Mouse (Mus musculus) forebrain, embryonic 12.5 days (tissue): ENCODE measurements around the gene Cps1. TPM values are rescaled to one million over a fixed set of nuclear protein-coding genes. Genes with fewer than 3 reads are reported as not detected.

ENCODE experiments used
- ATAC-seq: fragments of 200-750 bp; cut with Nextera tagmentation; 2 replicates; pipeline ENCODE4 v1.8.0; 2017; ENCODE audit warnings: moderate TSS enrichment; ENCODE audit not compliant: low FRiP score
- H3K27ac ChIP-seq: fragments of 300-500 bp; sonication (generic); 2 replicates; pipeline ENCODE4 v1.5.1; 2016; ENCODE audit warnings: mild to moderate bottlenecking
- H3K27me3 ChIP-seq: fragments of 300-500 bp; sonication (generic); 2 replicates; pipeline ENCODE4 v1.6.1; 2016; ENCODE audit warnings: mild to moderate bottlenecking
- H3K36me3 ChIP-seq: fragments of 300-500 bp; sonication (generic); replicated peaks from 2 replicates; pipeline ENCODE4 v1.6.1; 2016; ENCODE audit warnings: mild to moderate bottlenecking
- H3K4me1 ChIP-seq: fragments of 300-500 bp; sonication (generic); 2 replicates; pipeline ENCODE4 v1.6.1; 2016
- H3K4me2 ChIP-seq: fragments of 300-500 bp; sonication (generic); 2 replicates; pipeline ENCODE4 v1.6.1; 2016; ENCODE audit warnings: mild to moderate bottlenecking, moderate library complexity
- H3K4me3 ChIP-seq: fragments of 300-500 bp; sonication (generic); replicated peaks from 2 replicates; pipeline ENCODE4 v1.5.1; 2016; ENCODE audit warnings: mild to moderate bottlenecking
- H3K9ac ChIP-seq: fragments of 300-500 bp; sonication (generic); 2 replicates; pipeline ENCODE4 v1.6.1; 2016; ENCODE audit warnings: mild to moderate bottlenecking
- H3K9me3 ChIP-seq: fragments of 300-500 bp; sonication (generic); 2 replicates; pipeline ENCODE4 v1.6.1; 2016
- WGBS: fragments of 180-500 bp; shearing (Covaris S2); methylation state at CpG from one replicate; pipeline ENCODE4 v1.1.7; 2016; 5-methylcytosine and 5-hydroxymethylcytosine counted together
- polyA plus RNA-seq: library from polyadenylated mRNA; unstranded; fragments of >200 nt; fragmentation: Nextera tagmentation; extraction: Ambion mirVana; gene quantifications from 2 replicates; pipeline ENCODE4 v1.2.1, GENCODE M21; 2016

Cps1 gene
- polyA plus RNA-seq, result 0.08 and 0.26 TPM in 2 replicates

- Histone ChIP-seq H3K4me3 (no peak within 1 kb of the TSS), H3K9ac (no peak within 1 kb of the TSS), H3K27ac (no peak within 1 kb of the TSS), H3K4me1 (no peaks in the 10 kb centered on the region), H3K4me2 (no peak within 1 kb of the TSS), H3K27me3 (no peaks in the 10 kb centered on the region), H3K36me3 (no peaks in the 10 kb centered on the region), H3K9me3 (no peaks in the 10 kb centered on the region)
- 88% methylated on average over 3 of the region's 3 CpGs for WGBS
- ATAC-seq, result no peak
Measured at GRCm38 (mm10) chr1:67122797-67123196, at the start of gene Cps1. TSS of gene Cps1 (plus strand) at chr1:67123026.

GRCm38 (mm10) chr1:67077739-67078138, 45.1 kb upstream of the Cps1 start:
- Histone ChIP-seq H3K4me2 (no peak overlapping the region), H3K9ac (no peak overlapping the region)
- WGBS, result 80% methylated on average over 2 of the region's 2 CpGs

GRCm38 (mm10) chr1:67078666-67079065, 44.2 kb upstream of the Cps1 start:
- 78% methylated on average over 2 of the region's 2 CpGs for WGBS
- H3K4me1 ChIP-seq, result no peaks in the 10 kb centered on the region
- no peak overlapping the region for H3K9ac ChIP-seq
- H3K9me3 ChIP-seq, result no peaks in the 10 kb centered on the region
- no peak overlapping the region for H3K4me2 ChIP-seq
- no peak for ATAC-seq
- no peaks in the 10 kb centered on the region for H3K27me3 ChIP-seq
- H3K27ac ChIP-seq, result no peak overlapping the region
- no peaks in the 10 kb centered on the region for H3K36me3 ChIP-seq
- no peak overlapping the region for H3K4me3 ChIP-seq

More at GRCm38 (mm10) chr1:67077739-67078138, 45.1 kb upstream of the Cps1 start:
- Histone ChIP-seq H3K4me3 (no peak overlapping the region), H3K4me1 (no peaks in the 10 kb centered on the region), H3K36me3 (no peaks in the 10 kb centered on the region), H3K27me3 (no peaks in the 10 kb centered on the region), H3K27ac (no peak overlapping the region), H3K9me3 (no peaks in the 10 kb centered on the region)
- no peak for ATAC-seq

GRCm38 (mm10) chr1:67079146-67079545, 43.7 kb upstream of the Cps1 start:
- H3K4me2 ChIP-seq, result no peak overlapping the region
- no peak overlapping the region for H3K27ac ChIP-seq
- whole genome bisulfite sequencing, result 78% methylated on average over 7 of the region's 7 CpGs
- no peaks in the 10 kb centered on the region for H3K27me3 ChIP-seq
- H3K4me1 ChIP-seq, result no peaks in the 10 kb centered on the region
- no peaks in the 10 kb centered on the region for H3K9me3 ChIP-seq
- ATAC-seq, result no peak
- H3K9ac ChIP-seq, result no peak overlapping the region
- H3K36me3 ChIP-seq, result no peaks in the 10 kb centered on the region
- H3K4me3 ChIP-seq, result no peak overlapping the region

GRCm38 (mm10) chr1:67092473-67092872, 30.4 kb upstream of the Cps1 start:
- H3K4me3 ChIP-seq, result no peak overlapping the region
- H3K4me2 ChIP-seq, result no peak overlapping the region
- H3K36me3 ChIP-seq, result no peaks in the 10 kb centered on the region
- H3K9me3 ChIP-seq, result no peaks in the 10 kb centered on the region
- H3K27ac ChIP-seq, result no peak overlapping the region
- H3K27me3 ChIP-seq, result no peaks in the 10 kb centered on the region
- WGBS, result 69% methylated on average over 1 of the region's 1 CpGs
- no peak for ATAC-seq
- no peak overlapping the region for H3K9ac ChIP-seq
- H3K4me1 ChIP-seq, result no peaks in the 10 kb centered on the region

- 84% methylated on average over 1 of the region's 1 CpGs for WGBS
- Histone ChIP-seq H3K4me3 (no peak overlapping the region), H3K36me3 (no peaks in the 10 kb centered on the region), H3K9ac (no peak overlapping the region), H3K4me1 (no peaks in the 10 kb centered on the region), H3K27me3 (no peaks in the 10 kb centered on the region), H3K27ac (no peak overlapping the region), H3K9me3 (no peaks in the 10 kb centered on the region), H3K4me2 (no peak overlapping the region)
- no peak for ATAC-seq
Measured at GRCm38 (mm10) chr1:67099215-67099614, 23.6 kb upstream of the Cps1 start.

GRCm38 (mm10) chr1:67103476-67104248, 19.2 kb upstream of the Cps1 start:
- no peaks in the 10 kb centered on the region for H3K4me1 ChIP-seq
- no peak for ATAC-seq
- no peak overlapping the region for H3K4me2 ChIP-seq
- no peak overlapping the region for H3K27ac ChIP-seq
- no peak overlapping the region for H3K9ac ChIP-seq
- no peaks in the 10 kb centered on the region for H3K36me3 ChIP-seq
- WGBS, result 56% methylated on average over 12 of the region's 12 CpGs
- no peak overlapping the region for H3K4me3 ChIP-seq
- no peaks in the 10 kb centered on the region for H3K27me3 ChIP-seq
- H3K9me3 ChIP-seq, result no peaks in the 10 kb centered on the region

- Histone ChIP-seq H3K9ac (no peak overlapping the region), H3K27ac (no peak overlapping the region), H3K27me3 (no peaks in the 10 kb centered on the region), H3K4me3 (no peak overlapping the region), H3K4me1 (no peaks in the 10 kb centered on the region), H3K36me3 (no peaks in the 10 kb centered on the region), H3K9me3 (no peaks in the 10 kb centered on the region), H3K4me2 (no peak overlapping the region)
- no peak for ATAC-seq
- WGBS, result 89% methylated on average over 3 of the region's 3 CpGs
Measured at GRCm38 (mm10) chr1:67111621-67112298, 11.1 kb upstream of the Cps1 start.

GRCm38 (mm10) chr1:67113343-67114030, 9.3 kb upstream of the Cps1 start:
- no peaks in the 10 kb centered on the region for H3K36me3 ChIP-seq

GRCm38 (mm10) chr1:67116571-67116970, 6.3 kb upstream of the Cps1 start:
- Histone ChIP-seq H3K27me3 (no peaks in the 10 kb centered on the region), H3K9ac (no peak overlapping the region), H3K27ac (no peak overlapping the region), H3K4me2 (no peak overlapping the region), H3K4me1 (no peaks in the 10 kb centered on the region), H3K9me3 (no peaks in the 10 kb centered on the region), H3K4me3 (no peak overlapping the region), H3K36me3 (no peaks in the 10 kb centered on the region)
- 86% methylated on average over 8 of the region's 8 CpGs for WGBS
- ATAC-seq, result no peak

More at GRCm38 (mm10) chr1:67113343-67114030, 9.3 kb upstream of the Cps1 start:
- Histone ChIP-seq H3K4me2 (no peak overlapping the region), H3K9me3 (no peaks in the 10 kb centered on the region), H3K4me3 (no peak overlapping the region), H3K9ac (no peak overlapping the region), H3K4me1 (no peaks in the 10 kb centered on the region), H3K27ac (no peak overlapping the region), H3K27me3 (no peaks in the 10 kb centered on the region)
- ATAC-seq, result no peak
- 86% methylated on average over 7 of the region's 7 CpGs for WGBS

GRCm38 (mm10) chr1:67117778-67118177, 5.0 kb upstream of the Cps1 start:
- Histone ChIP-seq H3K9me3 (no peaks in the 10 kb centered on the region), H3K27me3 (no peaks in the 10 kb centered on the region), H3K9ac (no peak overlapping the region), H3K36me3 (no peaks in the 10 kb centered on the region), H3K4me1 (no peaks in the 10 kb centered on the region), H3K4me3 (no peak overlapping the region), H3K27ac (no peak overlapping the region), H3K4me2 (no peak overlapping the region)
- ATAC-seq, result no peak
- WGBS, result 89% methylated on average over 6 of the region's 6 CpGs

- Histone ChIP-seq H3K4me3 (no peak overlapping the region), H3K9ac (no peak overlapping the region), H3K27ac (no peak overlapping the region), H3K9me3 (no peaks in the 10 kb centered on the region), H3K4me1 (no peaks in the 10 kb centered on the region), H3K36me3 (no peaks in the 10 kb centered on the region), H3K4me2 (no peak overlapping the region), H3K27me3 (no peaks in the 10 kb centered on the region)
- WGBS, result 81% methylated on average over 2 of the region's 2 CpGs
- no peak for ATAC-seq
Measured at GRCm38 (mm10) chr1:67125433-67125832, 2.6 kb downstream of the Cps1 start.
